Mouse (Mus musculus) intestine, postnatal 0 days (tissue): ENCODE data around the gene Sez6l. TPM values are rescaled to one million over a fixed set of nuclear protein-coding genes. Genes with fewer than 3 reads are reported as not detected.

ENCODE experiments used
- ATAC-seq: fragments of 200-750 bp; cut with Nextera tagmentation; 2 replicates; pipeline ENCODE4 v1.8.0; 2017; ENCODE audit warnings: mild to moderate bottlenecking, moderate TSS enrichment, moderate library complexity
- H3K27ac ChIP-seq: fragments of 300-500 bp; sonication (generic); 2 replicates; pipeline ENCODE4 v1.5.1; 2014; ENCODE audit warnings: mild to moderate bottlenecking, low read depth, low read length, moderate library complexity
- H3K27me3 ChIP-seq: fragments of 300-500 bp; sonication (generic); replicated peaks from 2 replicates; pipeline ENCODE4 v1.6.1; 2014; ENCODE audit warnings: low read length, mixed read lengths; ENCODE audit not compliant: control insufficient read depth, insufficient read depth
- H3K36me3 ChIP-seq: fragments of 300-500 bp; sonication (generic); 2 replicates; pipeline ENCODE4 v1.6.1; 2014; ENCODE audit warnings: mild to moderate bottlenecking, moderate library complexity; ENCODE audit not compliant: control insufficient read depth, insufficient read depth
- H3K4me1 ChIP-seq: fragments of 300-500 bp; sonication (generic); replicated peaks from 2 replicates; pipeline ENCODE4 v1.6.1; 2014; ENCODE audit warnings: antibody characterized with exemption, low read length, mixed read lengths; ENCODE audit not compliant: control insufficient read depth, insufficient read depth
- H3K4me2 ChIP-seq: fragments of 300-500 bp; sonication (generic); replicated peaks from 2 replicates; pipeline ENCODE4 v1.6.1; 2014; ENCODE audit warnings: low read depth, mild to moderate bottlenecking, moderate library complexity
- H3K4me3 ChIP-seq: fragments of 300-500 bp; sonication (generic); 2 replicates; pipeline ENCODE4 v1.5.1; 2014; ENCODE audit warnings: low read depth, low read length
- H3K9ac ChIP-seq: fragments of 300-500 bp; sonication (generic); 2 replicates; pipeline ENCODE4 v1.6.1; 2014; ENCODE audit warnings: mild to moderate bottlenecking, low read depth, low read length
- H3K9me3 ChIP-seq: fragments of 300-500 bp; sonication (generic); 2 replicates; pipeline ENCODE4 v1.6.1; 2016; ENCODE audit warnings: mixed run types; ENCODE audit not compliant: control insufficient read depth
- CTCF ChIP-seq: sonication (generic); IDR thresholded peaks from 2 replicates; pipeline ENCODE4 v1.5.1; 2016; ENCODE audit warnings: low read depth, mild to moderate bottlenecking, control low read depth, antibody characterized with exemption, moderate library complexity
- WGBS: fragments of 180-500 bp; shearing (Covaris S2); extraction: QIAGEN DNeasy Blood & Tissue Kit; methylation state at CpG from one replicate; pipeline ENCODE4 v1.1.7; 2014; 5-methylcytosine and 5-hydroxymethylcytosine counted together
- polyA plus RNA-seq: library from polyadenylated mRNA; unstranded; fragments of >200 nt; fragmentation: Nextera tagmentation; extraction: Ambion mirVana; gene quantifications from 2 replicates; pipeline ENCODE4 v1.2.1, GENCODE M21; 2015

Gene Sez6l
- polyA plus RNA-seq, 1 experiment from 2014 or later, result 0.63 TPM

- TF ChIP-seq CTCF, result no peak
- WGBS, result 90% methylated on average over 2 of the region's 2 CpGs
- Histone ChIP-seq H3K9ac (no peak overlapping the region), H3K27me3 (no peaks in the 10 kb centered on the region; the same call in 1 of the 2 replicates), H3K4me3 (no peak overlapping the region), H3K27ac (no peak overlapping the region), H3K4me1 (0 out of 2 replicates have a peak, but pooled peaks cover 3% of the 10 kb centered on the region), H3K9me3 (no peaks in the 10 kb centered on the region), H3K36me3 (no peaks in the 10 kb centered on the region), H3K4me2 (no peak overlapping the region)
- no peak for ATAC-seq
Measured at GRCm38 (mm10) chr5:112523796-112524195, 53.2 kb downstream of the Sez6l start.

- Histone ChIP-seq H3K4me3 (no peak overlapping the region), H3K4me1 (0 out of 2 replicates have a peak, but pooled peaks cover 3% of the 10 kb centered on the region), H3K9me3 (no peaks in the 10 kb centered on the region), H3K27me3 (no peaks in the 10 kb centered on the region; the same call in 1 of the 2 replicates), H3K27ac (no peak overlapping the region), H3K36me3 (no peaks in the 10 kb centered on the region), H3K4me2 (no peak overlapping the region), H3K9ac (no peak overlapping the region)
- TF ChIP-seq CTCF, result no peak
- no peak for ATAC-seq
- 72% methylated on average over 4 of the region's 4 CpGs for WGBS
Measured at GRCm38 (mm10) chr5:112523331-112523730, 53.7 kb downstream of the Sez6l start.

- ATAC-seq, result no peak
- 14% methylated on average over 19 of the region's 19 CpGs for WGBS
- Histone ChIP-seq H3K4me2 (no peak overlapping the region), H3K4me1 (peaks cover 3% of the 10 kb centered on the region; the same call in 1 of the 2 replicates), H3K27ac (no peak overlapping the region), H3K9me3 (no peaks in the 10 kb centered on the region), H3K27me3 (no peaks in the 10 kb centered on the region; the same call in 1 of the 2 replicates), H3K9ac (no peak overlapping the region), H3K4me3 (no peak overlapping the region), H3K36me3 (no peaks in the 10 kb centered on the region)
- no peak for TF ChIP-seq CTCF
Measured at GRCm38 (mm10) chr5:112521703-112522527, 55.1 kb downstream of the Sez6l start.

GRCm38 (mm10) chr5:112520826-112521702 lies 55.9 kb downstream of the Sez6l start:
- no peak overlapping the region for H3K9ac ChIP-seq
- 22% methylated on average over 8 of the region's 8 CpGs for WGBS
- TF ChIP-seq CTCF, result no peak
- no peaks in the 10 kb centered on the region for H3K9me3 ChIP-seq
- no peaks in the 10 kb centered on the region; the same call in 1 of the 2 replicates for H3K27me3 ChIP-seq
- H3K4me3 ChIP-seq, result no peak overlapping the region
- no peak overlapping the region for H3K4me2 ChIP-seq
- ATAC-seq, result no peak
- no peaks in the 10 kb centered on the region for H3K36me3 ChIP-seq
- H3K4me1 ChIP-seq, result peaks cover 3% of the 10 kb centered on the region; the same call in 1 of the 2 replicates
- no peak overlapping the region for H3K27ac ChIP-seq

- no peak overlapping the region for H3K9ac ChIP-seq
- H3K4me1 ChIP-seq, result peaks cover 3% of the 10 kb centered on the region; the same call in 1 of the 2 replicates
- H3K9me3 ChIP-seq, result no peaks in the 10 kb centered on the region
- H3K27me3 ChIP-seq, result no peaks in the 10 kb centered on the region; the same call in 1 of the 2 replicates
- no peak overlapping the region for H3K4me3 ChIP-seq
- H3K36me3 ChIP-seq, result no peaks in the 10 kb centered on the region
- 81% methylated on average over 2 of the region's 2 CpGs for WGBS
- ATAC-seq, result no peak
- H3K4me2 ChIP-seq, result no peak overlapping the region
- H3K27ac ChIP-seq, result no peak overlapping the region
- no peak for TF ChIP-seq CTCF
Measured at GRCm38 (mm10) chr5:112518773-112519172, 58.2 kb downstream of the Sez6l start.

- TF ChIP-seq CTCF, result no peak
- WGBS, result 52% methylated on average over 9 of the region's 9 CpGs
Measured at GRCm38 (mm10) chr5:112517454-112517853, 59.5 kb downstream of the Sez6l start.

More at GRCm38 (mm10) chr5:112517454-112517853, 59.5 kb downstream of the Sez6l start:
- no peak overlapping the region for H3K4me2 ChIP-seq
- peaks cover 3% of the 10 kb centered on the region; the same call in 1 of the 2 replicates for H3K4me1 ChIP-seq
- H3K4me3 ChIP-seq, result no peak overlapping the region
- peak; percentile 21; the same call in 1 of the 2 replicates for ATAC-seq
- no peaks in the 10 kb centered on the region for H3K36me3 ChIP-seq
- H3K27me3 ChIP-seq, result no peaks in the 10 kb centered on the region; the same call in 1 of the 2 replicates
- H3K9me3 ChIP-seq, result no peaks in the 10 kb centered on the region
- H3K27ac ChIP-seq, result no peak overlapping the region
- H3K9ac ChIP-seq, result no peak overlapping the region
